Mouse (Mus musculus) MEL (cell line): ENCODE measurements around the gene Hpse.

Experiments
- CTCF ChIP-seq, 3 experiments: IDR thresholded peaks in 2 of 3; conservative IDR thresholded peaks in 1 of 3; 2 replicates each; pipeline ENCODE4 v1.5.1; 2011 to 2012; ENCODE audit warnings: low read length in 3 of 3, low read depth in 2 of 3, mild to moderate bottlenecking in 2 of 3, improper control_type of control experiment in 1 of 3, inconsistent platforms in 1 of 3, mixed read lengths in 1 of 3, moderate library complexity in 1 of 3; ENCODE audit not compliant: control insufficient read depth in 1 of 3, insufficient read depth in 1 of 3, poor library complexity in 1 of 3, severe bottlenecking in 1 of 3
- POLR2AphosphoS5 ChIP-seq: IDR thresholded peaks from 2 replicates; pipeline ENCODE4 v1.6.1; 2012; ENCODE audit warnings: low read depth, borderline replicate concordance, mild to moderate bottlenecking, inconsistent platforms, low read length, moderate library complexity, mixed read lengths
- ZNF384 ChIP-seq: IDR thresholded peaks from 2 replicates; pipeline ENCODE4 v1.6.1; 2012; ENCODE audit warnings: low read depth, mild to moderate bottlenecking, inconsistent platforms, low read length, improper control_type of control experiment

GRCm38 (mm10) chr5:100648546-100648945 is 71.0 kb downstream of the Hpse start:
- TF ChIP-seq ZNF384 (no peak), CTCF (IDR thresholded peaks at IDR 0.05 in 2 of 3, conservative IDR thresholded peaks at IDR 0.05 in 1 of 3; ENCODE audit: control insufficient read depth in 1 of 3, insufficient read depth in 1 of 3, low read depth in 2 of 3, low read length in 3 of 3, poor library complexity in 1 of 3, severe bottlenecking in 1 of 3) (no peak), POLR2AphosphoS5 (no peak)
